Mouse (Mus musculus): ENCODE results near the gene Syne1. TPM values are rescaled to one million over a fixed set of nuclear protein-coding genes. Genes with fewer than 3 reads are reported as not detected.
A peak's percentile ranks its signal among the peaks of the same experiment; 100 is the strongest.

The Syne1 gene
- polyA plus RNA-seq, 1 experiment, result 4.3 TPM

- no peak for DNase-seq (ENCODE audit: low read depth, low spot score)
- 85% methylated on average over 3 of the region's 3 CpGs for WGBS
These were observed 371.4 kb downstream of the Syne1 start for GRCm38 (mm10) chr10:5179891-5180290.

- 55% methylated on average over 9 of the region's 9 CpGs for WGBS
- no peak for DNase-seq (ENCODE audit: low read depth, low spot score)
These were observed 373.8 kb downstream of the Syne1 start for GRCm38 (mm10) chr10:5177446-5178015.

DNA sequence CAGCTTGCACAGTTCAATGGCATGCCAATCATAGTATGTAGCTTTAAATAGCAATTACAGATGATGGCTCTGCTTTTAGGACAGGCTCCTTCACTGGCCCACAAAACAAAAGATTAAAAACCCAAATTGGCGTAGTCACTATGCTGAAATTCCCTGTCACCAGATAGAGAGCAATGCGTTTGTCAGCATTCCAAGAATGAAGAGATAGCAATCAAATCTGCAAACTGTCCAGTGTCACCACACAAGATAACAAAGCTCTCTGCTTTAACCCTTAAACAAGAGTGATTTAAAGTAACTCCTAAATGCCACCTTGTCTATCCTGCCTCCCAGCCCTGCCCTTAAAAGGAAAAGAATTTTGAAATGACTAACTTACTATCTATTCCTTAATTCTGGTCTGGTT, 374.9 kb downstream of the Syne1 start:
- 61% methylated on average over 2 of the region's 2 CpGs for WGBS
- DNase-seq (ENCODE audit: low read depth, low spot score), result no peak

DNA sequence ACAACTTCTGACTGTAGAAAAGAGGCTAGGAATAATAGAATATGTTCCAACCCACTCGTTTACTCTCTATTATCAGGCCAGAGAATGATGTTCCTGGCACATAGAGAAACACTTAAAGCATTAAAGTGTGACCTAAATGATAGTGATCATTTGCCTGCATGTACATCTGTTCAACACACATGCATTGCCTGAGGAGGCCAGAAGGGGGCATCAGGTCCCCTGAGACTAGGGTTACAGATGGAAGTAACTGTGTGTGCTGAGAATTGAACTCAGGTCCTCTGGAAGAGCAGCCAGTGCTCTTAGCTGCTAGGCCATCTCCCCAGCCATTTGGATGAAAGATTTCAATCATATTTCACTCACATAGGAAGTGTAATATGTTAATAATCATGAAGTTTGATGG, 380.9 kb downstream of the Syne1 start:
- DNase-seq (ENCODE audit: low read depth, low spot score), result no peak
- 70% methylated on average over 1 of the region's 1 CpGs for WGBS

GRCm38 (mm10) chr10:5167481-5167880, 383.8 kb downstream of the Syne1 start:
- no peak for DNase-seq (ENCODE audit: low read depth, low spot score)
- WGBS, result 63% methylated on average over 3 of the region's 3 CpGs

- DNase-seq (ENCODE audit: low read depth, low spot score), result no peak
- 56% methylated on average over 5 of the region's 5 CpGs for WGBS
These were observed 385.8 kb downstream of the Syne1 start for GRCm38 (mm10) chr10:5165439-5165838.

- DNase-seq (ENCODE audit: low read depth, low spot score), result no peak
- WGBS, result 61% methylated on average over 6 of the region's 6 CpGs
These were observed 387.5 kb downstream of the Syne1 start for GRCm38 (mm10) chr10:5163770-5164169.

GRCm38 (mm10) chr10:5163286-5163685, 388.0 kb downstream of the Syne1 start:
- 77% methylated on average over 3 of the region's 3 CpGs for WGBS
- DNase-seq (ENCODE audit: low read depth, low spot score), result no peak

- WGBS, result 54% methylated on average over 12 of the region's 12 CpGs
- peak; percentile 18 for DNase-seq (ENCODE audit: low read depth, low spot score)
These were observed 389.8 kb downstream of the Syne1 start for GRCm38 (mm10) chr10:5161394-5161872.

DNA sequence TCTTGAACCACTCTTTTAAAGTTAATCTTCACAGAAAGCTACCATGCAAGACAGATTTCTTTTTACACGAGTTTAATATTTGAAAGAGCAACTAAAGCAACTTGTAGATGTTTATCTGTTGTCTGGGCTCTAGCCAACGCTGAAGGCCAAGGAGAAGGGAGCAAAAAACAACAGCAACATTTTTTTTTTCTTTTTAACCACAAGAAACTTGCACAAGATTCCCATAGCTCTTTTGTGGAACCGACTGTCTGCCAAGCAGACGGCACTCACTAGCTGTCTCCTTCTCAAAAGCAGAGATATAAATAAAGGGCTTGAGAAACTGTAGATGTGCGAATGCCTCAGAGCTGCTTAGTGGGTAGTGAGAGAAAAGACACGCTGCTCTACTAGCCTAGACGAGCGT, 391.6 kb downstream of the Syne1 start:
- 64% methylated on average over 8 of the region's 8 CpGs for WGBS
- no peak for DNase-seq (ENCODE audit: low read depth, low spot score)

GRCm38 (mm10) chr10:5153047-5153446, 398.2 kb downstream of the Syne1 start:
- 86% methylated on average over 6 of the region's 6 CpGs for WGBS
- no peak for DNase-seq (ENCODE audit: low read depth, low spot score)

GRCm38 (mm10) chr10:5141471-5141870, 409.8 kb downstream of the Syne1 start:
- 80% methylated on average over 5 of the region's 5 CpGs for WGBS
- no peak for DNase-seq (ENCODE audit: low read depth, low spot score)

DNA sequence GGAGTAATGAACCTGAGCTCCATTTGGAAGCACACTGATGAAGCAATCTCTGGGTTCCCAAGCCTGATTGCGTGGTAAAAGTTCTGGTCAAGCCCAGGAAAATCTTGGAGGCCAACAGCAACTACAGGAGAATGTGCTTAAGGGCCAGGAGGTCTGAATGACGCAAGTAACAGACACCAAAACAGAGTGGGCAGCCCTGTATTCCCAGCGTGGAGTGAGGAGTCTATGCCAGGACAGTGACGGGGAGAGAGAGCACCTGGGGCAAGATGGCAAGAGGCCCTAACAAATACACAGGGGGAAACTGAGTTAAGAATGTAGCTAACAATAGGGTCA, 411.4 kb downstream of the Syne1 start:
- DNase-seq (ENCODE audit: low read depth, low spot score), result no peak
- WGBS, result 72% methylated on average over 4 of the region's 4 CpGs

DNA sequence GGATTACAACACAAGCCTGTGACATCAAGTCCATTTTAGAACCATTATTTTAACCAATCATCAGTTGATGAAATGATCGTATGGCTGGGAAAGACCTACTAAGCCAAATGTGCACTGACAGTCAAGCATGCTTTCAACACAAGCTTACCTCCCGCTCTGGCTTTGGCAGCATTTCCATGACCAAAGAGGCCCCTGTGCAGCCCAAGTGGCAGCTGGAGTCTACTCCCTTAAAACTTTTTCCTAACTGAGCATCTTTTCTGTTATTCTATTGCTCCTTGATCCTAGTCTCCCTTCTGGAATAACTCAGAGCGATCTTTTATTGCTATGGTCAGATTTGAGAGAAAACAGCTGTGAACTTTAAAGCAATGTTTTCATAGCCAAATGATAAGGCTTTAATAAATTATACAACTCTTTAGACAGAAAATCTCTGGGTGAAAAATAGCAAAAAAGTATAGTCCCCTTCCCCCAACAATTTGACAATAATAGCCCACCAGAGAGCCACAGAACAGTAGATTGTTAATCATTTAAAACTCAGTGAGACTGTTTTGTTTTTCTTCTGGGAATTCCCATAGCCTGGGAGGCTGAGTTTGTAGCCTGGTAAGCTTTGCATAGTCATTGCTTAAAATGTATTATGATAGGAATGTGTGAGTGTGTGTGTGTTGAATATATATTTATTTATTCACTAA, 411.9 kb downstream of the Syne1 start:
- WGBS, result 75% methylated on average over 3 of the region's 3 CpGs

DNA sequence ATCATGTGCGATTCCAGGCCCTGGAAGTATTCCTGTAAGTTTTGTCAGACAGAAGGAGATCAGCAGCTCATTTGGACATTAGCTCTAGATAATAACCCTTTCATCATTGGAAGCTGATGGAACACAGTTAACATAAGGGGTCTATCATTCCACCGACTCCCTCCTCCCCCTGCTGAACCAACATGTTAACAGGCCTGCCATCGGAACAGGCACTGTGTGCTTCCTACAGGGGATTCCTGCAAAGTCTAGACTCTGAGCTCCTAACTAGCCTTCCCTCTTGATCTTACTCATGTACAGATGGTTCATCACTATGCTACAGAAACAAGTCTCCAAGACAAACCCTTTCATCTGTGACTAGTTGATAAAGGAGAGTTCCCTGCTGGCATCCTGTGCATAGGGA, 419.2 kb downstream of the Syne1 start:
- no peak for DNase-seq (ENCODE audit: low read depth, low spot score)
- 92% methylated on average over 3 of the region's 3 CpGs for WGBS

More for the DNA sequence above, 411.9 kb downstream of the Syne1 start:
- DNase-seq (ENCODE audit: low read depth, low spot score), result no peak

GRCm38 (mm10) chr10:5130495-5130894, 420.8 kb downstream of the Syne1 start:
- no peak for DNase-seq (ENCODE audit: low read depth, low spot score)
- 20% methylated on average over 1 of the region's 1 CpGs for WGBS

DNA sequence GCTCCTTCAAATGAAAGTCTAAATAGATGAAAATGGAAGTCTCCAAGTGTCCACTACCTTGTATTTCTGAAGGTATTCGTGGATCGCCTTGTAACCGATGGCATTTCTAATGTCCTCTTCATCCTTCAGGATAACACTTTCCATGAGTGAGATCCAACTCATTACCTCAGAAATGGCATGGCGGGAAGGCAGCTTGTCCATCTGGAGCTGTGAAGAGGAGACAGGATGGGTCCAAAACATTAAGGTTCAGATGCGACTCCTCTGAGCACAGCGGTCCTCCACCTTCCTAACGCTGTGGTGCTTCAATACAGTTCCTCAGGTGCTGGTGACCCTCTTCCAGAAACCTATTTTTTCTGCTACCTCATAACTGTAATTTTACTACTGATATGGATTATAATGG, 426.5 kb downstream of the Syne1 start:
- DNase-seq (ENCODE audit: low read depth, low spot score), result no peak
- WGBS, result 97% methylated on average over 7 of the region's 7 CpGs

- WGBS, result 28% methylated on average over 6 of the region's 6 CpGs
- no peak for DNase-seq (ENCODE audit: low read depth, low spot score)
These were observed 434.6 kb downstream of the Syne1 start for GRCm38 (mm10) chr10:5116720-5117119.

- DNase-seq (ENCODE audit: low read depth, low spot score), result no peak
- 61% methylated on average over 5 of the region's 5 CpGs for WGBS
These were observed 435.1 kb downstream of the Syne1 start for GRCm38 (mm10) chr10:5116155-5116554.

- 71% methylated on average over 5 of the region's 5 CpGs for WGBS
- DNase-seq (ENCODE audit: low read depth, low spot score), result no peak
These were observed 440.5 kb downstream of the Syne1 start for GRCm38 (mm10) chr10:5110773-5111172.

DNA sequence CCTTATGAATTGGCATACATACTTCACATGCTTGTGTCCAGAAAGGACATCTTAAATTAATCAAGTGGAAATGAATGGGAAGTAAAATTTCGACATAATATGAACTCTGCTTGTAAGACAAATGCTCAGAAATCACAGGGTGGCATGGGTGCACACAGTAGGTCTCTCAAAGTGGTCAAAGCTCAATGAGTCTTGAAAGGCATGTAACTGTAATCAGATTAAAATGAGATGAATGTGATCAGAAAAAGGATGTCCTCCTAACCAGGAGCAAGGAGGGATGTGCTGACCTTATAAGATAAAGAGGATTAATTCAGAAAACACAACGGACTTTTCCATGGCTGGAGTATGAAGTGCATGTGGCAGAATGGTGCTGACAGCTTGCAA, 453.5 kb downstream of the Syne1 start:
- no peak for DNase-seq (ENCODE audit: low read depth, low spot score)
- WGBS, result 68% methylated on average over 2 of the region's 2 CpGs
